ENCODE assay signal across 10 mouse cellular contexts in genomic region chr11:68417831-68418230, GRCm38 (mm10). TPM values are rescaled to one million over a fixed set of nuclear protein-coding genes. Genes with fewer than 3 reads are reported as not detected.
DNase-seq lines count a peak whose midpoint lies in the region; ATAC-seq lines count a peak whose summit lies in the region.
"Had no signal": no experiment of that assay in that cellular context is flagged by ENCODE, and none has a peak within 500 bp of the region (broad histone marks: within the 10 kb centered on the region; RNA-seq: fewer than 3 reads in every experiment).

No protein-coding gene starts in this region.

- H3K4me3 ChIP-seq in forebrain, embryonic 11.5 days (ENCODE audit: low read depth, low read length) = no peak overlapping the region
- no peak overlapping the region for H3K4me3 ChIP-seq in forebrain, embryonic 16.5 days (replicated peaks; ENCODE audit: low read length)
- no peak overlapping the region for H3K4me3 ChIP-seq in midbrain, embryonic 10.5 days
- no peak overlapping the region for H3K4me3 ChIP-seq in midbrain, embryonic 13.5 days (replicated peaks)
- H3K4me3 ChIP-seq: hindbrain, embryonic 15.5 days; myocyte had no signal

- H3K27ac ChIP-seq in forebrain, embryonic 11.5 days (ENCODE audit: low read depth, low read length) = no peak overlapping the region
- no peak overlapping the region for H3K27ac ChIP-seq in forebrain, embryonic 16.5 days (ENCODE audit: low read length)
- no peak overlapping the region for H3K27ac ChIP-seq in midbrain, embryonic 10.5 days (replicated peaks)
- no peak overlapping the region for H3K27ac ChIP-seq in midbrain, embryonic 13.5 days
- H3K27ac ChIP-seq: hindbrain, embryonic 15.5 days had no signal

- no peaks in the 10 kb centered on the region for H3K27me3 ChIP-seq in forebrain, embryonic 11.5 days (ENCODE audit: control insufficient read depth, insufficient read depth, low read length)
- H3K27me3 ChIP-seq in forebrain, embryonic 16.5 days (replicated peaks; ENCODE audit: control insufficient read depth, insufficient read depth, low read length) = no peaks in the 10 kb centered on the region
- H3K27me3 ChIP-seq in midbrain, embryonic 10.5 days (ENCODE audit: low read depth, poor library complexity, severe bottlenecking) = peaks cover 6% of the 10 kb centered on the region; the same call in 1 of the 2 replicates
- H3K27me3 ChIP-seq in midbrain, embryonic 13.5 days = peaks cover 4% of the 10 kb centered on the region

- H3K9me3 ChIP-seq in forebrain, embryonic 11.5 days (ENCODE audit: control insufficient read depth, low read length) = peaks cover 2% of the 10 kb centered on the region; the same call in 1 of the 2 replicates
- peaks cover 3% of the 10 kb centered on the region; the same call in 1 of the 2 replicates for H3K9me3 ChIP-seq in forebrain, embryonic 16.5 days (ENCODE audit: control insufficient read depth, low read length)
- H3K9me3 ChIP-seq in midbrain, embryonic 10.5 days (replicated peaks) = 0 out of 2 replicates have a peak, but pooled peaks cover 4% of the 10 kb centered on the region
- no peaks in the 10 kb centered on the region for H3K9me3 ChIP-seq in midbrain, embryonic 13.5 days
- H3K9me3 ChIP-seq: hindbrain, embryonic 15.5 days had no signal

- 38% methylated on average over 9 of the region's 9 CpGs for WGBS in forebrain, embryonic 11.5 days
- WGBS in forebrain, embryonic 16.5 days = 40% methylated on average over 9 of the region's 9 CpGs
- WGBS in midbrain, embryonic 10.5 days = 53% methylated on average over 9 of the region's 9 CpGs
- 53% methylated on average over 9 of the region's 9 CpGs for WGBS in midbrain, embryonic 13.5 days

- H3K9ac ChIP-seq in forebrain, embryonic 11.5 days (ENCODE audit: low read length) = no peak overlapping the region
- H3K9ac ChIP-seq in forebrain, embryonic 16.5 days (replicated peaks; ENCODE audit: low read depth, low read length) = no peak overlapping the region
- no peak overlapping the region for H3K9ac ChIP-seq in midbrain, embryonic 13.5 days (replicated peaks)
- H3K9ac ChIP-seq: hindbrain, embryonic 15.5 days had no signal

- no peaks in the 10 kb centered on the region for H3K4me1 ChIP-seq in forebrain, embryonic 11.5 days (replicated peaks; ENCODE audit: control insufficient read depth, insufficient read depth, low read length)
- no peaks in the 10 kb centered on the region for H3K4me1 ChIP-seq in forebrain, embryonic 16.5 days (replicated peaks; ENCODE audit: control insufficient read depth, insufficient read depth, low read length)
- H3K4me1 ChIP-seq in midbrain, embryonic 10.5 days = peaks cover 9% of the 10 kb centered on the region
- no peaks in the 10 kb centered on the region for H3K4me1 ChIP-seq in midbrain, embryonic 13.5 days (replicated peaks)
- H3K4me1 ChIP-seq: hindbrain, embryonic 15.5 days had no signal

- ATAC-seq in forebrain, embryonic 11.5 days (replicated peaks; ENCODE audit: low FRiP score) = no peak
- ATAC-seq in forebrain, embryonic 16.5 days = no peak
- ATAC-seq in midbrain, embryonic 13.5 days = no peak

- no peaks in the 10 kb centered on the region for H3K36me3 ChIP-seq in forebrain, embryonic 11.5 days (ENCODE audit: control insufficient read depth, insufficient read depth, low read length)
- H3K36me3 ChIP-seq in forebrain, embryonic 16.5 days (ENCODE audit: control insufficient read depth, insufficient read depth) = no peaks in the 10 kb centered on the region
- H3K36me3 ChIP-seq in midbrain, embryonic 10.5 days = no peaks in the 10 kb centered on the region
- H3K36me3 ChIP-seq in midbrain, embryonic 13.5 days = no peaks in the 10 kb centered on the region
- H3K36me3 ChIP-seq: hindbrain, embryonic 15.5 days had no signal

- H3K4me2 ChIP-seq in forebrain, embryonic 11.5 days (ENCODE audit: low read depth, low read length, severe bottlenecking) = no peak overlapping the region
- no peak overlapping the region for H3K4me2 ChIP-seq in forebrain, embryonic 16.5 days (ENCODE audit: low read length)
- no peak overlapping the region for H3K4me2 ChIP-seq in midbrain, embryonic 13.5 days (replicated peaks)
- H3K4me2 ChIP-seq: hindbrain, embryonic 15.5 days had no signal

- peak; percentile 73 for DNase-seq in forebrain, embryonic 11.5 days (ENCODE audit: low spot score)
- DNase-seq in midbrain, embryonic 10.5 days (ENCODE audit: low spot score) = peak; percentile 52
- peak; percentile 7 for DNase-seq in c-Kit-positive CD71-positive TER-119-negative erythroid progenitor cells, embryonic 14.5 days (ENCODE audit: low read depth)
- peak; percentile 54 for DNase-seq in lung, postnatal 10 days
- peak; percentile 62 to 81 for DNase-seq in thymus, adult 18-20 months
- DNase-seq in Muller cell, postnatal 12 days (ENCODE audit: inconsistent ontology term) = no peak

RNA-seq across cellular contexts. Expression of gene Pik3r5, which starts 14.1 kb away (rescaled TPM):
- 0.81 and 1.2 TPM in 2 replicates for polyA plus RNA-seq in forebrain, embryonic 11.5 days (2014; fragmentation: Nextera tagmentation; extraction: Ambion mirVana)
- 0.11 and 0.14 TPM in 2 replicates for polyA plus RNA-seq in forebrain, embryonic 16.5 days (2015; fragmentation: Nextera tagmentation; extraction: Ambion mirVana)
- polyA plus RNA-seq in midbrain, embryonic 10.5 days (2016; fragmentation: Nextera tagmentation; extraction: Ambion mirVana) = 0.68 and 0.90 TPM in 2 replicates
- polyA plus RNA-seq in midbrain, embryonic 13.5 days (2015; fragmentation: Nextera tagmentation; extraction: Ambion mirVana) = 0.24 and 0.50 TPM in 2 replicates

RNA-seq across cellular contexts. Expression of gene Ntn1, which starts 17.2 kb away (rescaled TPM):
- 4.8 and 6.2 TPM in 2 replicates for polyA plus RNA-seq in forebrain, embryonic 11.5 days (2014; fragmentation: Nextera tagmentation; extraction: Ambion mirVana)
- 6.8 and 9.4 TPM in 2 replicates for polyA plus RNA-seq in forebrain, embryonic 16.5 days (2015; fragmentation: Nextera tagmentation; extraction: Ambion mirVana)
- 25.6 and 27.4 TPM in 2 replicates for polyA plus RNA-seq in midbrain, embryonic 10.5 days (2016; fragmentation: Nextera tagmentation; extraction: Ambion mirVana)
- 17.3 and 31.0 TPM in 2 replicates for polyA plus RNA-seq in midbrain, embryonic 13.5 days (2015; fragmentation: Nextera tagmentation; extraction: Ambion mirVana)
